Mouse (Mus musculus) ES-E14 (cell line): ENCODE data around the gene Ostc. TPM values are rescaled to one million over a fixed set of nuclear protein-coding genes. Genes with fewer than 3 reads are reported as not detected.

Experiments used
- DNase-seq: peaks from one replicate; pipeline ENCODE4 v3.0.0-alpha.2; 2013; ENCODE audit warnings: low read depth, low spot score
- H3K27ac ChIP-seq: 2 replicates; pipeline ENCODE4 v1.5.1; 2012; ENCODE audit warnings: low read depth, mild to moderate bottlenecking, low read length, moderate library complexity, mixed read lengths; ENCODE audit not compliant: poor library complexity, insufficient read depth, severe bottlenecking
- H3K36me3 ChIP-seq: 2 replicates; pipeline ENCODE4 v1.6.1; 2012; ENCODE audit warnings: mild to moderate bottlenecking, low read length, moderate library complexity, mixed read lengths; ENCODE audit not compliant: control insufficient read depth, poor library complexity, insufficient read depth, severe bottlenecking
- H3K4me1 ChIP-seq, 2 experiments: fragments of 150-350 bp in 1 of 2; sonication (generic) in 1 of 2; 2 replicates each; pipeline ENCODE4 v1.6.1; 2012; ENCODE audit warnings: low read length in 2 of 2, mild to moderate bottlenecking in 1 of 2, mixed read lengths in 1 of 2; ENCODE audit not compliant: control insufficient read depth in 2 of 2, insufficient read depth in 2 of 2, poor library complexity in 1 of 2
- H3K4me3 ChIP-seq, 2 experiments: fragments of 150-350 bp in 1 of 2; sonication (generic) in 1 of 2; 2 replicates each; pipeline ENCODE4 v1.5.1; 2012; ENCODE audit warnings: low read length in 2 of 2, low read depth in 1 of 2, mild to moderate bottlenecking in 1 of 2, mixed read lengths in 1 of 2; ENCODE audit not compliant: insufficient read depth in 1 of 2, poor library complexity in 1 of 2, severe bottlenecking in 1 of 2
- H3K9ac ChIP-seq: 2 replicates; pipeline ENCODE4 v1.6.1; 2012; ENCODE audit warnings: low read depth, mild to moderate bottlenecking, low read length, mixed read lengths; ENCODE audit not compliant: poor library complexity, insufficient read depth, severe bottlenecking
- H3K9me3 ChIP-seq: fragments of 150-350 bp; sonication (generic); 2 replicates; pipeline ENCODE4 v1.6.1; 2012; ENCODE audit warnings: low read depth, mild to moderate bottlenecking, low read length; ENCODE audit not compliant: control insufficient read depth, insufficient read depth
- CHD2 ChIP-seq: IDR thresholded peaks from 2 replicates; pipeline ENCODE4 v1.6.1; 2014; ENCODE audit warnings: mild to moderate bottlenecking, low read depth, low read length, inconsistent platforms
- HCFC1 ChIP-seq: IDR thresholded peaks from 2 replicates; pipeline ENCODE4 v1.6.1; 2012; ENCODE audit warnings: low read length, inconsistent platforms, borderline replicate concordance; ENCODE audit not compliant: insufficient read depth
- MAFK ChIP-seq: IDR thresholded peaks from 2 replicates; pipeline ENCODE4 v1.6.1; 2014; ENCODE audit warnings: mild to moderate bottlenecking, low read depth, low read length, inconsistent platforms; ENCODE audit not compliant: insufficient read depth
- ZC3H11A ChIP-seq: IDR thresholded peaks from 2 replicates; pipeline ENCODE4 v1.6.1; 2012; ENCODE audit warnings: low read depth, mild to moderate bottlenecking, inconsistent platforms, low read length, borderline replicate concordance
- ZNF384 ChIP-seq: IDR thresholded peaks from 2 replicates; pipeline ENCODE4 v1.6.1; 2012; ENCODE audit warnings: low read depth, low read length, inconsistent platforms
- in situ Hi-C, 2 experiments: fragments of 600-800 bp; cut with MboI; formaldehyde crosslinking; loops; one replicate each; pipeline ENCODE4 v1.15.1; 2025; ENCODE audit warnings: low sequenced_read_pairs in 2 of 2, inconsistent platforms in 1 of 2; ENCODE audit not compliant: unreplicated experiment in 2 of 2
- total RNA-seq: library from RNA; depleted of rRNA; stranded (reverse); fragments of 300-350 nt; gene quantifications from 2 replicates; pipeline ENCODE4 v1.2.3, GENCODE M21; 2012

The Ostc gene
- total RNA-seq, 1 experiment: 319 TPM

DNA sequence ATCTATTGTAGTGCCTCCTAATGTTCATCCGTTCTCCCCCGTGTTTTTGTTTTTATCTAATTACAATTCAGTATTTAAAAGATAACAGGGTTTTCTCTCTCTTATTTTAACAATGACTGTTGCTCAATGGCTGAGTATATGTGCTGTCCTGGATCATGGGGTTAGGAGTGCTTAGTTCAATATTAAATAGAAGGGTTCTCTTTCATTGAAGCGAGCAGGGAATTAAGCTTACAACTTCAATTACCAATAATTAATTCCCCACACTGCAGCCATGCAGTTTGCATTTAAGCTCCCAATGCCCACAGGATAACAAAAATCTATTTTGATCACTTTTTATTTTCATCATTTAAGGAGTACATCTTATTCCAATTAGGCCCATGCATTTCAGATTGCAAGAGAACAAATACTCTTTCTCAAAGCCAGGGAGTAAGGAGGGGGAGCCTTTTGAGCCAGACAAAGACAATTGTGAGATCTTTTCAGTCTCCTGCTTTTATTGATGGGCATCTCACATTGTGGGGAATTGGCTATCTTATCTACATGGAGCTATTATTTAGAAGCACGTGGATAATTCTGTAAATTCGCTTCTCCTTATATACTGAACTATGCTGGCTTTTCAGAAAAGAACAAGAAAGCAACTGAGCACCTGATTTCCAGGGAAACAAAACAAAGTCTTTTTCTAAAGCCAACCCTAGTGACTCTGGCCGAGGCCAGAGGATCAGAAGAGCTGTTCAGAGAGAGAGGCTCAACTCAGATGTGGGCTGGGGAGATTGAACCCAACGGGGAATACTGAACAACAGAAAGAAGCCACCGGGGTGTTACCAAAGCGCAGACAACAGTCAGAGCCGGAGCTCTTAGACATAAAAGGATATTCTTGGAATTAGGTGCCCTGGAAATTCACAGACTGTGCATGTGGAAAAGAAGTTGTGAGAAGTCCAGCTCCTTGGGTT is 37.7 kb upstream of the Ostc start:
- no peak overlapping the region for H3K27ac ChIP-seq
- H3K9ac ChIP-seq: no peak overlapping the region
- H3K36me3 ChIP-seq: no peaks in the 10 kb centered on the region
- H3K4me1 ChIP-seq: no peaks in the 10 kb centered on the region
- no peak for TF ChIP-seq ZC3H11A
- TF ChIP-seq MAFK: no peak
- no peak for TF ChIP-seq ZNF384
- no peak for TF ChIP-seq HCFC1
- TF ChIP-seq CHD2: no peak
- H3K4me3 ChIP-seq: no peak overlapping the region
- in situ Hi-C loops: no loop called here
- no peaks in the 10 kb centered on the region for H3K9me3 ChIP-seq
- DNase-seq: no peak

DNA sequence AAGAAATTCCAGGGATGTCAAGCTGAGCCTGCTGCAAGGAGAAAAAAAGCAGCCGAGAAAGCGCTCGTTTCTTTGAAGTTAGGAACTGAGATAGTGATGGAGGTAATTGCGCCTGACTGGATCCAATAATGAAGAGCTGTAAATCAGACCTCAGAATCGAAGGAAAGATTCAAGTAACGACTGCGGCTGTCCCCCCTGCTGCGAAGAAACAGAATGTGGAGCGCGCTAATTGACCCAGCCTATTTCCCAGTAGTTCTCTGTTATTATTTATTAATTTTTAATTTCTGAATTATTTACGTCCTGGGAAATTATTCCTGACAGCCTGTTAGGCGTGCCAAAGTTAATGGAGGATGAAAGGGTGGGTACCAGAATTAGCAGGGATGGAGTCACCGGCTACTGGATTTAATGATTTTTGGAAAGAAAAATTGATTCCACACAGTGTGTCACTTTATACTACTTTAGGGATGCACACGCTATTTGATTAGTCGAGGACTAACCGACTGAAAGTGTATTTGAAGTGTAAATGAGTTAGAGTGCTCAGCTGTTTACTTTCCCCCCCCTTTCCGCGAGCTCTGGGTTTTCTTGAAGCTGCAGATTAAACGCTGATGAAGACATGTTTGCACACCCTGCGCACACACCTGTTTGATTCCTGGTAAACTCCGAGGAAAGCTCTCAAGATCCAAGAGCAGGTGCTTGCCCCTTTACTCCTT is 28.6 kb upstream of the Ostc start:
- Histone ChIP-seq H3K36me3 (no peaks in the 10 kb centered on the region), H3K27ac (no peak overlapping the region)

DNA sequence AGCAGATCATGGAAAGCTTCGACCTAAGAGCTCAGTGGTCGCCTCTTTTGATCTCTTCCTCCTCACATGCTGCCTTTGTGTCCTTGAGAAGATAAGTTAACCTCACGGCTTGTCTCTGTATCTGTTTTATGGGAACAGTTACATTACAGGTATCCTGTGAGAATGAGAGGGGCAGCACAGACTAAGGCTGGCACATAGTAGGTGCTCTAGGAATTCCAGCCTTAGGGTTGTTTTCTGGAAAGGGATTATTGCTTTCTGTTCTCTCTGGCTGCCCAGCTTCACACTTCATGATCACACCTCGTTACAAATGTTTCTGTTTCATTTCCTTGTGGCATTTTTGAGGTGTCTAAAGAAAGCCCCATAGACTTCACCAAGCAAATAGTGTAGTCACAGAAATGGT is 27.5 kb upstream of the Ostc start:
- no peak for TF ChIP-seq ZNF384
- no peak for TF ChIP-seq CHD2
- TF ChIP-seq HCFC1: no peak
- no peak for TF ChIP-seq ZC3H11A
- TF ChIP-seq MAFK: no peak
- Histone ChIP-seq H3K9me3 (no peaks in the 10 kb centered on the region), H3K4me3 (no peak overlapping the region), H3K9ac (no peak overlapping the region), H3K36me3 (no peaks in the 10 kb centered on the region), H3K4me1 (no peaks in the 10 kb centered on the region), H3K27ac (no peak overlapping the region)
- in situ Hi-C loops: no loop called here
- no peak for DNase-seq

More for the DNA sequence above, 28.6 kb upstream of the Ostc start:
- H3K9ac ChIP-seq: no peak overlapping the region
- H3K4me3 ChIP-seq: no peak overlapping the region
- no peaks in the 10 kb centered on the region for H3K9me3 ChIP-seq
- no peak for TF ChIP-seq ZC3H11A
- no peak for TF ChIP-seq MAFK
- no peak for TF ChIP-seq ZNF384
- TF ChIP-seq HCFC1: no peak
- no peak for TF ChIP-seq CHD2
- H3K4me1 ChIP-seq: no peaks in the 10 kb centered on the region
- in situ Hi-C loops: no loop called here
- DNase-seq: no peak

DNA sequence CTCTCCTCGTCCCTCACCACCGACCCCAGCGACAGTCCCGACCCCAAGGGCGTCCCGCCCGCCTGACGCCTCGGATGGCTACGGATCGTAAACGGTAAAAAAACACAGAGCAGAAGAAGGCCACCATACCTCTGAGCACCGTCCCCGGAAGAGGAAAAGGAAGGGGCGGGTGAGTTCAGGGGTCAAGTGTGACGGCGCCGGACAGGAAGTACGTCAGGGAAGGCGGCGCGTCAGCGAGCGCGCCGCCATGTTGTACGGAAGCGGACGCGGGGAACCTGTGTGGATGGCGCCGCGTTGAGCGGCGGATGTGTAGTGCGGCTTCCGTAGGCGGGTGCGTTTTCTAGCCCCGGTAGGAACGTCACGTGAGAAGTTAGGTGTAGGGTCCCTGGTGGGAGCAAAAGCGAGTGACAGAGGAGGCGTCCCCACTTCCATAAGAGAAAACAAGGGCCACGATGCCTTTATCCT is 21.0 kb upstream of the Ostc start, which contains the start of gene Rpl34:
Gene Rpl34 (minus strand): TSS at position 210 of the 465 bp plus-strand sequence.
- in situ Hi-C loops: no loop called here
- peak; percentile 86 for DNase-seq
- no peaks in the 10 kb centered on the region for H3K9me3 ChIP-seq
- peak within 1 kb of the TSS; percentile 85 to 98 for H3K4me3 ChIP-seq
- no peak for TF ChIP-seq ZC3H11A
- TF ChIP-seq ZNF384: no peak
- no peak for TF ChIP-seq MAFK
- TF ChIP-seq CHD2: peak; percentile 62; the same call in 1 of the 2 replicates
- peak; percentile 91 for TF ChIP-seq HCFC1
- peak within 1 kb of the TSS; percentile 99 for H3K9ac ChIP-seq
- H3K36me3 ChIP-seq: peaks cover 31% of the 10 kb centered on the region
- H3K27ac ChIP-seq: peak within 1 kb of the TSS; percentile 69
- H3K4me1 ChIP-seq: no peaks in the 10 kb centered on the region; a peak in 1 of 4 replicates
